Mouse (Mus musculus) CH12.LX (cell line): ENCODE data around the gene Prickle2.

Experiments used
- CHD2 ChIP-seq: IDR thresholded peaks from 2 replicates; pipeline ENCODE4 v1.6.1; 2011; ENCODE audit warnings: low read length, improper control_type of control experiment
- CTCF ChIP-seq, 2 experiments: IDR thresholded peaks in 1 of 2; conservative IDR thresholded peaks in 1 of 2; 2 replicates each; pipeline ENCODE4 v1.5.1; 2011 to 2012; ENCODE audit warnings: low read depth in 2 of 2, low read length in 2 of 2, improper control_type of control experiment in 1 of 2, inconsistent platforms in 1 of 2, mild to moderate bottlenecking in 1 of 2, moderate library complexity in 1 of 2
- E2F4 ChIP-seq: IDR thresholded peaks from 2 replicates; pipeline ENCODE4 v1.6.1; 2011; ENCODE audit warnings: low read depth, low read length, improper control_type of control experiment; ENCODE audit not compliant: insufficient replicate concordance
- GABPA ChIP-seq: IDR thresholded peaks from 2 replicates; pipeline ENCODE4 v1.6.1; 2012; ENCODE audit warnings: low read depth, low read length, improper control_type of control experiment, inconsistent platforms; ENCODE audit not compliant: insufficient replicate concordance
- KAT2A ChIP-seq: IDR thresholded peaks from 2 replicates; pipeline ENCODE4 v1.6.1; 2012; ENCODE audit warnings: low read length, improper control_type of control experiment, inconsistent platforms; ENCODE audit not compliant: insufficient replicate concordance
- MAX ChIP-seq: IDR thresholded peaks from 2 replicates; pipeline ENCODE4 v1.6.1; 2011; ENCODE audit warnings: low read length, improper control_type of control experiment
- MXI1 ChIP-seq: IDR thresholded peaks from 2 replicates; pipeline ENCODE4 v1.6.1; 2011; ENCODE audit warnings: mild to moderate bottlenecking, low read depth, low read length, improper control_type of control experiment
- POLR2A ChIP-seq: IDR thresholded peaks from 2 replicates; pipeline ENCODE4 v1.6.1; 2011; ENCODE audit warnings: low read depth, mild to moderate bottlenecking, improper control_type of control experiment, low read length
- RAD21 ChIP-seq: IDR thresholded peaks from 2 replicates; pipeline ENCODE4 v1.6.1; 2011; ENCODE audit warnings: low read depth, mild to moderate bottlenecking, low read length, improper control_type of control experiment, moderate library complexity
- SIN3A ChIP-seq: IDR thresholded peaks from 2 replicates; pipeline ENCODE4 v1.6.1; 2012; ENCODE audit warnings: low read length, improper control_type of control experiment, inconsistent platforms
- USF1 ChIP-seq: IDR thresholded peaks from 2 replicates; pipeline ENCODE4 v1.6.1; 2014; ENCODE audit warnings: low read depth, mild to moderate bottlenecking, inconsistent platforms, low read length, improper control_type of control experiment
- ZKSCAN1 ChIP-seq: IDR thresholded peaks from 2 replicates; pipeline ENCODE4 v1.6.1; 2012; ENCODE audit warnings: low read depth, inconsistent platforms, low read length, improper control_type of control experiment, borderline replicate concordance

GRCm38 (mm10) chr6:92697807-92698206, 8.1 kb downstream of the Prickle2 start:
- TF ChIP-seq CHD2 (no peak), RAD21 (no peak), CTCF (conservative IDR thresholded peaks at IDR 0.05 in 1 of 2, IDR thresholded peaks at IDR 0.05 in 1 of 2; ENCODE audit: low read depth in 2 of 2, low read length in 2 of 2) (no peak), SIN3A (no peak), USF1 (no peak), MAX (no peak), E2F4 (no peak), POLR2A (no peak), KAT2A (no peak), ZKSCAN1 (no peak), GABPA (no peak), MXI1 (no peak)
